Mouse (Mus musculus) heart, adult 2 months (tissue): ENCODE measurements around the gene Mepe.

ENCODE experiments used
- CTCF ChIP-seq: fragments of 200-600 bp; IDR thresholded peaks from 2 replicates; pipeline ENCODE4 v1.8.1; 2022; ENCODE audit warnings: antibody characterized with exemption, mild to moderate bottlenecking, moderate library complexity
- POLR2A ChIP-seq: fragments of 200-500 bp; IDR thresholded peaks from 2 replicates; pipeline ENCODE4 v1.6.1; 2011; ENCODE audit warnings: mild to moderate bottlenecking, low read depth, low read length, control low read depth; ENCODE audit not compliant: insufficient read depth

- TF ChIP-seq CTCF (no peak), POLR2A (no peak)
These were observed 60.4 kb downstream of the Mepe start for GRCm38 (mm10) chr5:104385521-104385920.
